Mouse (Mus musculus) midbrain, embryonic 10.5 days (tissue): Measurements from ENCODE around the gene Khdc1a. TPM values are rescaled to one million over a fixed set of nuclear protein-coding genes. Genes with fewer than 3 reads are reported as not detected.
"Not testable (repeated sequence)": the region's sequence is repeated elsewhere in the genome, so short reads cannot be mapped to it uniquely, and the experiment has no call there.

Experiments used
- DNase-seq: peaks from one replicate; pipeline ENCODE4 v3.0.0-alpha.2; 2017; ENCODE audit warnings: low spot score
- H3K27ac ChIP-seq: fragments of 300-500 bp; sonication (generic); replicated peaks from 2 replicates; pipeline ENCODE4 v1.5.1; 2016; ENCODE audit warnings: mild to moderate bottlenecking
- H3K27me3 ChIP-seq: fragments of 300-500 bp; sonication (generic); 2 replicates; pipeline ENCODE4 v1.6.1; 2016; ENCODE audit warnings: low read depth, mild to moderate bottlenecking; ENCODE audit not compliant: poor library complexity, severe bottlenecking
- H3K36me3 ChIP-seq: fragments of 300-500 bp; sonication (generic); 2 replicates; pipeline ENCODE4 v1.6.1; 2016; ENCODE audit warnings: mild to moderate bottlenecking, moderate library complexity
- H3K4me1 ChIP-seq: fragments of 300-500 bp; sonication (generic); 2 replicates; pipeline ENCODE4 v1.6.1; 2016
- H3K4me3 ChIP-seq: fragments of 300-500 bp; sonication (generic); 2 replicates; pipeline ENCODE4 v1.5.1; 2016; ENCODE audit warnings: mild to moderate bottlenecking, moderate library complexity
- H3K9me3 ChIP-seq: fragments of 300-500 bp; sonication (generic); replicated peaks from 2 replicates; pipeline ENCODE4 v1.6.1; 2016; ENCODE audit warnings: mild to moderate bottlenecking
- WGBS: fragments of 180-500 bp; shearing (Covaris S2); methylation state at CpG from one replicate; pipeline ENCODE4 v1.1.7; 2016; 5-methylcytosine and 5-hydroxymethylcytosine counted together
- polyA plus RNA-seq: library from polyadenylated mRNA; unstranded; fragments of >200 nt; fragmentation: Nextera tagmentation; extraction: Ambion mirVana; gene quantifications from 2 replicates; pipeline ENCODE4 v1.2.1, GENCODE M21; 2016

Khdc1a gene
- polyA plus RNA-seq, 1 experiment from 2014 or later = not detected

DNA sequence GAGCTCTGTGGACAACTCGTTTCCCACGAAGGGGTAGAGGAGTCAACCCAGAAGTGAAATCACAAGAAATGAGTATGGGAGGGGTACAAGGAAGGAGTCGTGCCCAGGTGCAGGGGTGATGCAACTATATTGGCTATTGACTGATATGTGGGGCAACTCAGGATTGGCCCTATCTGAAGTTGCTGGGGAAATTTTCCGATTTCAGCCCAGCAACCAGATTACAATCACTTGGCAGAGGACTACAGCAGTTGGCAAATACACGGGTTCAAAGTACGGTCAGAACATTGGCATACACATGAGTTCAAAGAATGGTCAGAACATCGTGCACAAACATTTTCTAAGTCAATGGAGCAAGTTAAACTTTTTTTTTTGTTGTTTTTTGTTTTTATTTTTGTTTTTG is 22.7 kb upstream of the Khdc1a start:
- Histone ChIP-seq H3K27ac (no peak overlapping the region), H3K36me3 (no peaks in the 10 kb centered on the region), H3K4me3 (no peak overlapping the region), H3K27me3 (no peaks in the 10 kb centered on the region), H3K4me1 (no peaks in the 10 kb centered on the region), H3K9me3 (peaks cover 7% of the 10 kb centered on the region; the same call in 1 of the 2 replicates)
- DNase-seq = no peak
- 88% methylated on average over 7 of the region's 7 CpGs for WGBS

DNA sequence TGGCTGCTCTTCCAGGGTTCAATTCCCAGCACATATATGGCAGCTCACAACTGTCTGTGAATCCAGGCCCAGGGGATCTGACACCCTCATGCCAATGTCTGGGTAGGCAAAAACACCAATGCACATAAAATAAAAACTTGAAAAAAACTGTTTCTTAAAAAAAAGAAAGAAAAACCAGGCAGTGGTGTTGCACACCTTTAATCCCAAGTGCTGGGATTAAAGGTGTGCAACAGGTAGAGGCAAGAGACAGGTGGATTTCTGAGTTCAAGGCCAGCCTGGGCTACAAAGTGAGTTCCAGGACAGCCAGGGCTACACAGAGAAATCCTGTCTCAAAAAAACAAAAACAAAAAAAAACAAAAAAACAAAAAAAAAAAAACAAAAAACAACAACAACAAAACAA is 18.3 kb upstream of the Khdc1a start:
- H3K9me3 ChIP-seq, H3K27me3 ChIP-seq, DNase-seq, H3K4me1 ChIP-seq, H3K4me3 ChIP-seq, H3K27ac ChIP-seq, H3K36me3 ChIP-seq: not testable (repeated sequence)

DNA sequence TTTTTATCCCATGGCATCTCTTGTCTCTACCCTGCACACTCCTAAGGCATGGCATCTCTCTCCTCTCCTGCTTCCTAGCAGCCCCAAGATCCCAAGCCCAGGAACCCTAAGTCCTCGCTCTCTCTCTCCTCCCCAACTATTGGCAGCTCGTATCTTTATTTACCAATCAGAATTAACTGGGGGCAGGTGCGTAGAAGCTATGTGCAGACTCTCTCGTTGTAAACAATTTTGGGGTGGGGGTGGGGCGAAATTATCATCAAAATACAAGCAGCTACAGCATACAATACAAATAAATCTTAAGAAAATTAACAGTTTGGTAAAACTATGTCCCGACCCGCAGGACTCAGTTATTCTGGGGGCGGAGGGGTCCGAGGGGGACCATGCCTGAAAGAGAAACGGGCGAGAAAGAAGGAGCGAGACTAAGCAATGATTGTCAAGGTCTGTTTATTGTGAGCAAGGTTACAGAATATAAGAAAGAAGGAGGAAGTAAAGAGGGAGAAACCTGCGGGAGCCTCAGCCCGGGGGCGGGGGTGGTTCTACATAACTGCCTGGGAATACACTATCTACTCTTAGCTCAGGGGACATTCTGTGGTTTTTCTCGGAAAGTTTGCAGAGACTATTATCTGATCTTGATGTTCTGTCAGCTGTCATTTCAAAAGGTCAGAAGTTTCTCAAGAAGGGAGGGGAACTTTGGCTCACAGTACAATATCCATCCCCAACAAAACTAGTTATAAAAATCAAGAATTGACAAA is 16.0 kb upstream of the Khdc1a start:
- H3K27ac ChIP-seq = no peak overlapping the region
- H3K4me1 ChIP-seq = no peaks in the 10 kb centered on the region
- H3K36me3 ChIP-seq = no peaks in the 10 kb centered on the region
- no peak overlapping the region for H3K4me3 ChIP-seq
- 87% methylated on average over 16 of the region's 16 CpGs for WGBS
- peaks cover 3% of the 10 kb centered on the region; the same call in 1 of the 2 replicates for H3K9me3 ChIP-seq
- no peak for DNase-seq
- H3K27me3 ChIP-seq = no peaks in the 10 kb centered on the region

DNA sequence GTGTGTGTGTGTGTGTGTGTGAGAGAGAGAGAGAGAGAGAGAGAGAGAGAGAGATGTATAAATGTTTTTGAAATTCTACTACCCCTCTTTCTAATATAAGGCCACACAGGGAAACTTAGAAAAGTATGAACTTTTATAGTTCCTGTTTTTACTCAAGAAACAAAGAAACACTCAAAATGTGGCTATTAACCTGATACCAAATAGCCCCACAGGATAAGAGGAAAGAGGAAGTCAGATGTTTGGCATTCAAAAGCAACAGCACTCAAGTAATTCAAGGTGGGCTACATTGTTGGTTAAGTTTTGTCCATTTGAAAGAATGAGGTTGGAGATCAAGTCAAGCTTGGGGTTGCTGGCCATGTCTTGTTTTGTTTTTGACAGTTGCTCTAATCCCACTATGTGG is 13.6 kb upstream of the Khdc1a start:
- Histone ChIP-seq H3K4me1 (no peaks in the 10 kb centered on the region), H3K9me3 (peaks cover 3% of the 10 kb centered on the region; the same call in 1 of the 2 replicates), H3K36me3 (no peaks in the 10 kb centered on the region), H3K27me3 (no peaks in the 10 kb centered on the region), H3K27ac (no peak overlapping the region), H3K4me3 (no peak overlapping the region)
- no peak for DNase-seq

DNA sequence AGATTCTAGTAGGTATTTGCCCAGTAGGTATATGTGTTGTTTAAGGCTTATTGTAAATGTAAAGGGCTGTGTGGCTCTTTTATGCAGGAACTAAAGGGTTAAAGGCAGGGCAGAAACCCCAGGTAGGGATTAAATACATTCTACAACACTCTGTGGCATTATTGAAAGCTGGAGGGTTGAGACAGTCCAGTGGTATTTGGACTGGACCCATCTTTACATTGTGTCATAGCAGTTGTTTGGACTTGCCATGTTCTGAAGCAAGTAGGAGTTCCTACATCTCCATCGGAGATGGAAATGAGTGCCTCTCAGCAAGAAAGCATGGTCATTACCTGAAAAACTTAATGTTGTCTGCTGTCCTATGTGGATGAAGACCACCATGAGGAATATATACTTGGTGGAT is 8.7 kb upstream of the Khdc1a start:
- 98% methylated on average over 1 of the region's 1 CpGs for WGBS
- H3K4me3 ChIP-seq = no peak overlapping the region
- no peaks in the 10 kb centered on the region for H3K27me3 ChIP-seq
- no peaks in the 10 kb centered on the region for H3K4me1 ChIP-seq
- H3K27ac ChIP-seq = no peak overlapping the region
- no peaks in the 10 kb centered on the region for H3K36me3 ChIP-seq
- no peak for DNase-seq
- H3K9me3 ChIP-seq = peaks cover 3% of the 10 kb centered on the region; the same call in 1 of the 2 replicates

DNA sequence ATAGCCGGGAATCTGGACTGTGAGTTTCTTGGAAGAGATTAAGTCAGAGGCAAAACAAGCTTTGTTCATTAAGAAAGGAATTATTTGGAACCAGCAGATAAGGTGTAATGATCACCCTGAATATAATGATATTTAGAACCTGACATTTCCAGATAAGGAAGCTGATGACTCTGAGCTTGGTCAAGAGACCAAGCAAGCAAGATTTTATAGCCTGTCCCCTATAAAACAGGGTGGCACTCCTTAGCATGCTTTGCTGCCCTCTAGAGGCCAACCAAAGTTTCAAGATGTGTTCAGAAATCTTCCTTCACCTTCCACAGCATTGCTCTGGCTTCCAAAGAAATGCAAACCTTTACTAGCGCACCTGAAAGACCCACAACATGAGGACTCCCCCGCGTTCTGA is 5.2 kb upstream of the Khdc1a start:
- DNase-seq = peak; percentile 16
- 54% methylated on average over 4 of the region's 4 CpGs for WGBS
- Histone ChIP-seq H3K36me3 (no peaks in the 10 kb centered on the region), H3K4me1 (no peaks in the 10 kb centered on the region), H3K4me3 (no peak overlapping the region), H3K27me3 (no peaks in the 10 kb centered on the region), H3K27ac (no peak overlapping the region), H3K9me3 (no peaks in the 10 kb centered on the region)

DNA sequence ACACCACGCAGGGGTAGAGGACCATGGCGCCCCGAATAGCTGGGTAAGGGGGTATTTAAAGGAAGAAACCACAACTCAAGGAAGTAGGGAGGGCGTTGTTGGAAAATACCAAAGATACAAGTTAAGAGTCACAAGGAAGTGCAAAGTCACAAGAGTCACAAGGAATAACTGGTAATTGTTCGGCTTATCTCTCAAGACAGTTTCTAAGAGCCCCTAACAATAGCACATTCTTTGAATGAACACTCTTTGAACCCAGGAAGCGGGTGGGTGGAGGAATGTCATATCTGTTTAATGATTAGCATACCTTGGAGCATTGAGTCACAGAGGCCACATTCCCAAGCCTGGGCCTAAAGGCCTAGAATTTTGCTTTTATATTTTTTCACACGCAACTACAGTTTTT is 4.7 kb upstream of the Khdc1a start:
- DNase-seq, H3K4me3 ChIP-seq, H3K27me3 ChIP-seq, H3K4me1 ChIP-seq, H3K9me3 ChIP-seq, H3K27ac ChIP-seq, H3K36me3 ChIP-seq: not testable (repeated sequence)
- WGBS = 96% methylated on average over 7 of the region's 7 CpGs

DNA sequence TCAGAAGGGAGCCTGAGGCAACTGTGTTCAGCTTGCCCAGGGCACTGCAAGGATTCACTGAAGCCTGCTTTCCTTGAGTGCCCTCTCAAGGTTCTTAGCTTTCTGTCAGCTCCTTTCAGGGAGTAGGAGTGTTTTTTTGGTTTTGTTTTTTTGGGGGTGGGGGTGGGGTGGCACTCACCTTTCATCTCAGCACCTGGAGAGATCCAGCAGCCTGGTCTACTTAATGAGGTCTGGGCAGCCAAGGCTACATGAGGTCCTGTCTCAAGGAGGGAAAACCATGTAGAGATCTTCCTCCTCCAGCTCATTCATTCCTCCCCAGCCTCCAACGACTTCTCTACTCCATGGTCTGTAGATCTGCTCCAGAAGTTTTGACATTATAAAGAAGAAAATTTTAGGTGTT is 18.6 kb downstream of the Khdc1a start, which contains the start of gene Khdc1c:
Khdc1c (plus strand) TSS at position 301 of the 400 bp plus-strand sequence.
- H3K4me1 ChIP-seq, H3K9me3 ChIP-seq, DNase-seq, H3K36me3 ChIP-seq, H3K4me3 ChIP-seq, H3K27ac ChIP-seq, H3K27me3 ChIP-seq: not testable (repeated sequence)
- WGBS = 56% methylated on average over 1 of the region's 1 CpGs

DNA sequence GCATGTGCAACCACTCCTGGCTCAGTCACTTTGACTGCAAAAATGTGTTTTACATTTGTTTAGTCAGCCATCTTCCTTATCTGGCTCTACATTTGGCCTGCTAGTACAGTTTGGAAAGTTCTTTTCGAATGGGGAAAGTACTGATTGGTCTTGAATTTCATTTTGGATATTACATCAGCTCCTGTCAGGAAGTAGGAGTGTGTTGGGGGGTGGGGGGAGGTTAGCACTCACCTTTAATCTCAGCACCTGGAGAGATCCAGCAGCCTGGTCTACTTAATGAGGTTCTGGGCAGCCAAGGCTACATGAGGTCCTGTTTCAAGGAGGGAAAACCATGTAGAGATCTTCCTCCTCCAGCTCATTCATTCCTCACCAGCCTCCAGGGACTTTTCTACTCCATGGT is 33.8 kb downstream of the Khdc1a start, which contains the start of gene Khdc1b:
Khdc1b (plus strand) TSS at position 301 of the 400 bp plus-strand sequence.
- H3K9me3 ChIP-seq = peaks cover 5% of the 10 kb centered on the region; the same call in 1 of the 2 replicates
- 95% methylated on average over 1 of the region's 1 CpGs for WGBS
- no peak within 1 kb of the TSS for H3K27ac ChIP-seq
- no peaks in the 10 kb centered on the region for H3K27me3 ChIP-seq
- no peaks in the 10 kb centered on the region for H3K36me3 ChIP-seq
- DNase-seq = no peak
- no peaks in the 10 kb centered on the region for H3K4me1 ChIP-seq
- H3K4me3 ChIP-seq = no peak within 1 kb of the TSS

DNA sequence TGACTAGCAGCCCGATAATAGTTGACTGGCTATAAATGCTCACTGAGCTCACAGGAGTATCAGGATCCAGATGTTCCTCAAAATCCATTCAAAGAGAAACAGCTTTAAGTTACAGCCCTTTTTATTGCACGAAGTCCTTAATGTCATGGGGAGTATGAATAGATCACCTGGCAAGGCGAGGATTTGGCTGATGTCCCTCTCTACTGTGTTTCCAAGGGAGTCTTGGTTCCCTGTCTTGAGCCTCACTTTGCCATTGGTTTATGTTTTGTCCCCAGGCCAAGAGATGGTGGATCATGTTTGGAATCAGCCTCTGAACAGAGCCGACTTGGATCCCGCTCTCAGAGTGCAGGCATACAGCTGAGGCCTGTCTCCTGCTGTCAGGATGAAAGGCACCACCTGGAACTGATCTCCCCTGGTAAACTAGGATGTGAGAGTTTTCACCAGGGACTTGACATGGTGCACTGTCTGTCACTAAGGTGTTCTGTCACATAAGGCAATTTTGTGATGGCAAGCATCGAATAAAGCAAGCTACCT is 41.8 kb downstream of the Khdc1a start:
- H3K4me3 ChIP-seq = no peak overlapping the region
- H3K36me3 ChIP-seq = no peaks in the 10 kb centered on the region
- H3K9me3 ChIP-seq = no peaks in the 10 kb centered on the region
- H3K27me3 ChIP-seq = no peaks in the 10 kb centered on the region
- 84% methylated on average over 6 of the region's 6 CpGs for WGBS
- H3K27ac ChIP-seq = no peak overlapping the region
- no peak for DNase-seq
- no peaks in the 10 kb centered on the region for H3K4me1 ChIP-seq

Other genes with a start within 250 kb of the Khdc1a start
- 10.2 and 12.5 TPM in 2 replicates for gene Tmem14a, start 131.1 kb upstream of the Khdc1a start, polyA plus RNA-seq
- 0.21 and 0.40 TPM in 2 replicates for gene Gsta3, start 109.1 kb upstream of the Khdc1a start, polyA plus RNA-seq
- gene Khdc1c, start 18.7 kb downstream of the Khdc1a start, polyA plus RNA-seq = not detected in 2 replicates
- not detected in 2 replicates for gene Khdc1b, start 33.9 kb downstream of the Khdc1a start, polyA plus RNA-seq